Mouse (Mus musculus): ENCODE measurements at regions not wholly inside any gene's neighbourhood (a gene's known extent, or its start where the extent isn't known, plus 50 kb on each side); places are given as distances from the start of the nearest gene placed in this dataset.
A peak's percentile ranks its signal among the peaks of the same experiment; 100 is the strongest.
"Not testable (repeated sequence)": the region's sequence is repeated elsewhere in the genome, so short reads cannot be mapped to it uniquely, and the experiment has no call there.

DNA sequence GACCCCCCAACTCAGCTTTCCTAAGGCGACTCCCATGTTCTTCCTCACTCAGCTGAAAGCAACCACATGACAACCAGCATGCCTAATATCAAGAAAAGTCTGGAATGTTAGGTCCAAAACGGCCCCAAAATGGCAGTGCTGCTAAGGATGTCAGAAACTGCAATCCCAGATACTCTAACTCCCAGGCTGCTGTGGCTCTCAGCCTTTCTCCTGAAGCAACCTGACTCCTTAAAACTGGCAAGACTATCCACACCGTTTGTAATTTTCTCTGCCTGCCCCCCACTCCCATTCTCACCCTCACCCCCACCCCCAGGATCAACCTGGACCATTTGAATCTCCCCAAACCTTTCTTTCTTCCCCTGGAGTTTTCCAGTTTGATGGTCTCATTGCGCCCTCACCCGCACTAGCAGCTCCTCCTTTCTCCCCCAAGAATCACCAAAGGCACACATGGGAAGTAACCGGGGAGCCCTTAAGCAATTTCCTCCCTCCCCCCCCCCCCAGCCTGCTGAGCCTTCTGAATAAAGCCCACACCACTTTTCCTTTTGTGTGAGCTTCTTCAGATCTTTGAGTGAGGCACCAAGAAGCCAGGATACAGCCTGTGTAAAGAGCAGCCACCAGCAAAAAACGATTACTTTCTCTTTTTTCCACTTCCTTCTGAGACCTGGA lies 106.7 kb upstream of the Ipo5 start:
- H3K27me3 ChIP-seq (ENCODE audit: insufficient read depth, low read length): no peaks in the 10 kb centered on the region
- H3K36me3 ChIP-seq (ENCODE audit: insufficient read depth, low read length): no peaks in the 10 kb centered on the region
- TF ChIP-seq NANOG (IDR thresholded peaks at IDR 0.05; ENCODE audit: borderline replicate concordance, low read length) (no peak), POU5F1 (IDR thresholded peaks at IDR 0.05; ENCODE audit: borderline replicate concordance, low read length) (no peak), CTCF (conservative IDR thresholded peaks at IDR 0.05; ENCODE audit: low read length) (no peak)
- peak overlapping the region; percentile 66 for H3K4me3 ChIP-seq (replicated peaks; ENCODE audit: low read length)
- peaks cover 43% of the 10 kb centered on the region for H3K4me1 ChIP-seq (replicated peaks; ENCODE audit: low read depth, low read length)
- H3K9me3 ChIP-seq (ENCODE audit: low read length): peaks cover 11% of the 10 kb centered on the region

DNA sequence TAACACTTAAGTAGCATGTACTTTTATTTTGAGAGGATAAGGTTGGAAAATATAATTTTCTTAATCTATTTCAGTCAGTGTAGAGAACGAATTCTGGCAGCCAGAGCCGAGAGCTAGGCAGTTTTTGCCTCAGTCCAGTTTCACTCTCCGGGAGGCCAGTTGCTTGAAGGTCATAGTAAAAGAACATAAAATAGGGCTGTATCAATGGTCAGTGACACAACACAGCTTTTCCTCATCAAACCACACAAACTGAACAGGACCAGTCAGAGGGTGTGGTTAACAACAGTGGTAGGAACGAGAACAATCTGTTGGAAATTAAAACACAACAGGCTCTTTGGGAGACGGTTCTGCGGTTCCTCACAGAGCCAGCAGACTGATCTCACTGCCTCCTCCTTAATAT lies 105.9 kb upstream of the Ipo5 start:
- peak overlapping the region; percentile 66 for H3K4me3 ChIP-seq (replicated peaks; ENCODE audit: low read length)
- no peaks in the 10 kb centered on the region for H3K27me3 ChIP-seq (ENCODE audit: insufficient read depth, low read length)
- TF ChIP-seq NANOG (IDR thresholded peaks at IDR 0.05; ENCODE audit: borderline replicate concordance, low read length): no peak
- H3K36me3 ChIP-seq (ENCODE audit: insufficient read depth, low read length): no peaks in the 10 kb centered on the region
- peaks cover 47% of the 10 kb centered on the region for H3K4me1 ChIP-seq (replicated peaks; ENCODE audit: low read depth, low read length)
- peaks cover 11% of the 10 kb centered on the region for H3K9me3 ChIP-seq (ENCODE audit: low read length)

DNA sequence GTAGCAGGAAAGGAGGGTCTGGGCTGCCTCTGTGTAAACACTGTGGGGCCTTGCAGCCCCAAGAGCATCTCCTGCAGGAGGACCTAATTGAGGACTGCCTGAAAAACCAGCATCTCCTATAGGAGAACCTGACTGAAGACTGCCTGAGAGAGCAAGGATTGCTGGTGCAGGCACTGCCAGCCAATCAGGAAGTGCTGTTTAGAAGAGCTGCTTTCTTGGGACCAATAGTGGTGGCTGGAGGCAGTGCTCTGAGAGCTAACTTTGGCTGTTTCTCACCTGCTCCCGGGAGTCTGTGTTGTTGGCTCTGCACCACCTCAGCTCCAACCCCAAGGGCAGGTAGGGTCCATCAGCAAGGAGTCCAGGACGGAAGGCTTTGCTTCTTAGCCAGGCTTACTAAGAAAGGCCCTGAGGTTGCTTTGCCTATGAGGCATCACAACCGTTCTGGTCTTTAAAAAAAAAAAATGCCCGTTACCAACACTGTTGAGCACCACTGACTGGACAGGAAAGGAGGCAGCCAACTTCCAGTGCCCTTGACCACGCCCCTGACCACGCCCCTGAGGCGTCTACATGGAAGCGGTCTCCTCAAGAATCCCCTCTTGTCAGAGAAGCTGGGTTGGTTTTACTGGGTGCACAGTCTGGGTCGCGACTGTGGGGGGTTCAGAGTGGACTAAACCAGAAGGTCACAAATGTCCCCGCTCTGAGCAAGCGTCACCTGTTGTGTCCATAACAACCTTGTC lies 105.0 kb upstream of the Ipo5 start:
- peak overlapping the region; percentile 66 for H3K4me3 ChIP-seq (replicated peaks; ENCODE audit: low read length)
- H3K9me3 ChIP-seq (ENCODE audit: low read length): peaks cover 11% of the 10 kb centered on the region
- H3K27me3 ChIP-seq (ENCODE audit: insufficient read depth, low read length); H3K36me3 ChIP-seq (ENCODE audit: insufficient read depth, low read length): not testable (repeated sequence)
- peaks cover 47% of the 10 kb centered on the region for H3K4me1 ChIP-seq (replicated peaks; ENCODE audit: low read depth, low read length)

DNA sequence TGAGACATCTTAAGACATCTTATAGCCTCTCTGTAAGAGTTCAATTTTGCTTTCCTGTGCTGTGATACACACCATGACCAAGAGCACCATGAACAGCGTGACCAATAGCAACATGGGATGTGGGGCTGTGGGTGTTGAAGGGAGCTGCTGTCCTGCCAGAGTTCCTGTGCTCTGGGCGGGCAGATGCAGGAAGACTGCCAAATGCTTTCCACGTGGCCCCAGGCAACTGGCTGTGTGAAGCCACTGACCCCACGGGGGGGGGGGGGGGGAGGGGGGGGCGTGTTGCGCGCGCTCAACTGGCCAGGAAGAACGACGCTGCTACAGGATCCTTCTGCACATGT lies 104.5 kb upstream of the Ipo5 start:
- TF ChIP-seq CTCF (conservative IDR thresholded peaks at IDR 0.05; ENCODE audit: low read length) (no peak), POU5F1 (IDR thresholded peaks at IDR 0.05; ENCODE audit: borderline replicate concordance, low read length) (no peak), NANOG (IDR thresholded peaks at IDR 0.05; ENCODE audit: borderline replicate concordance, low read length) (no peak)
- peak overlapping the region; percentile 66 for H3K4me3 ChIP-seq (replicated peaks; ENCODE audit: low read length)
- no peaks in the 10 kb centered on the region for H3K36me3 ChIP-seq (ENCODE audit: insufficient read depth, low read length)
- peaks cover 11% of the 10 kb centered on the region for H3K9me3 ChIP-seq (ENCODE audit: low read length)
- H3K27me3 ChIP-seq (ENCODE audit: insufficient read depth, low read length): no peaks in the 10 kb centered on the region
- peaks cover 47% of the 10 kb centered on the region for H3K4me1 ChIP-seq (replicated peaks; ENCODE audit: low read depth, low read length)

DNA sequence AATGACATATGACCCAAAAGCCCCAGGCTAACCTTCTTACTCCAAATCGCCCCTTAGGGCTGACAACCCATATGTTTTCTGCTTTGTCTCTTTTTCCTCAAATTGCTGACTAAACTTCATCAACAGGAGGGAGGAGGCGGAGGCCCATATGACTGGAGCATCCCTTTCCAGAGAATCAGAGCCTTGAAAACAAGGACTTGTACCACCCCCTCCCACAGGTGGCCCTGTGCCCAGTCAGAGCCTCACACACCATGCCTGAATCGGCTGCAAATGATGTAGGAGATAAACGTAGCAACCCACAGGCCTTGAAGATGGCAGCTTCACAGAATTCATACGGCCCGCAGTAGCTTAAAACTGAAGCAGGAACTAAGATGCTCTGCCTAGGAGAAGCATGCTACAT lies 101.7 kb upstream of the Ipo5 start:
- TF ChIP-seq NANOG (IDR thresholded peaks at IDR 0.05; ENCODE audit: borderline replicate concordance, low read length): no peak
- TF ChIP-seq CTCF (conservative IDR thresholded peaks at IDR 0.05; ENCODE audit: low read length): no peak
- TF ChIP-seq POU5F1 (IDR thresholded peaks at IDR 0.05; ENCODE audit: borderline replicate concordance, low read length): no peak

DNA sequence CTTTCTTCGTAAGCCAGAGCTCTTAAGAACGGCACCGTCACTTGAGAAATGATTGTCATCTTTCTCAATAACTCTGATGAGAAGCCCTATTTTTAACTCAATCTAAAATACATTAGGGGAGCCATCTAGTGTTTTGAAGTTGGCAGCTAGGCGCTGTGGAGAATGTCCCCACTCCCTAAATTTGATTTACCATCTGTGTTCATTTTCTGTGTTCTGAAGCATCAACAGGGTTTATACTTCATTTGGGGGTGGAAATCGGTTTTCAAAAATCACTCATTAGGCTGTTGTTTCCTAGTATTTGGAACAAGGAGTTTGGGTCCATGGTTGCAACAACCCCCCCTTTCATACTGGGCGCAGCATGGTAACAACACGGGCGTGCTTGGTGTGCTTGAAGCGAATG lies 97.1 kb upstream of the Ipo5 start:
- no peaks in the 10 kb centered on the region for H3K27me3 ChIP-seq (ENCODE audit: insufficient read depth, low read length)
- no peaks in the 10 kb centered on the region for H3K36me3 ChIP-seq (ENCODE audit: insufficient read depth, low read length)
- H3K4me1 ChIP-seq (replicated peaks; ENCODE audit: low read depth, low read length): 0 out of 2 replicates have a peak, but pooled peaks cover 7% of the 10 kb centered on the region
- TF ChIP-seq POU5F1 (IDR thresholded peaks at IDR 0.05; ENCODE audit: borderline replicate concordance, low read length) (no peak), CTCF (conservative IDR thresholded peaks at IDR 0.05; ENCODE audit: low read length) (no peak), NANOG (IDR thresholded peaks at IDR 0.05; ENCODE audit: borderline replicate concordance, low read length) (no peak)
- H3K4me3 ChIP-seq (replicated peaks; ENCODE audit: low read length): no peak overlapping the region
- no peaks in the 10 kb centered on the region for H3K9me3 ChIP-seq (ENCODE audit: low read length)

More for the DNA sequence above, 101.7 kb upstream of the Ipo5 start:
- no peaks in the 10 kb centered on the region for H3K27me3 ChIP-seq (ENCODE audit: insufficient read depth, low read length)
- H3K9me3 ChIP-seq (ENCODE audit: low read length): peaks cover 11% of the 10 kb centered on the region
- no peak overlapping the region for H3K4me3 ChIP-seq (replicated peaks; ENCODE audit: low read length)
- no peaks in the 10 kb centered on the region for H3K36me3 ChIP-seq (ENCODE audit: insufficient read depth, low read length)
- peaks cover 30% of the 10 kb centered on the region for H3K4me1 ChIP-seq (replicated peaks; ENCODE audit: low read depth, low read length)

DNA sequence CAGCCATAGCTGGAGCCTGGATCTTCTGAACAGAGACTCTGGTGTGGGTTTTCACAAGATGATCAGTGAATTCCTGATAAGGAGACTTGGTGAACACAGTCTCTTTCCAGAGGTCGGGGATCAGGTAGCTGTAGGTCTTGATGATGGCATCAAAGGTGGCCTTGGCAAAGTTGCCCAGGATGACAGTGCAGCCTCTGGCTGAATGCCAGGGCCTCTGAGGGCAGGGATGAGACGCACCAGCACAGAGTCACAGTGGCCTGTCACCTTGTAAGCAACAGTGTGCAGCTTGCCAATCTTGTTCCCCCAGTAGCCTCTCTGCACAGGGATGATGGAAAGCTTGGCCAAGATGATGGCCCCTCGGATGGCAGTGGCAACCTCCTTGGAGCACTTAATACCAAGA lies 95.9 kb upstream of the Ipo5 start:
- not testable (repeated sequence) for H3K4me3 ChIP-seq (replicated peaks; ENCODE audit: low read length)

DNA sequence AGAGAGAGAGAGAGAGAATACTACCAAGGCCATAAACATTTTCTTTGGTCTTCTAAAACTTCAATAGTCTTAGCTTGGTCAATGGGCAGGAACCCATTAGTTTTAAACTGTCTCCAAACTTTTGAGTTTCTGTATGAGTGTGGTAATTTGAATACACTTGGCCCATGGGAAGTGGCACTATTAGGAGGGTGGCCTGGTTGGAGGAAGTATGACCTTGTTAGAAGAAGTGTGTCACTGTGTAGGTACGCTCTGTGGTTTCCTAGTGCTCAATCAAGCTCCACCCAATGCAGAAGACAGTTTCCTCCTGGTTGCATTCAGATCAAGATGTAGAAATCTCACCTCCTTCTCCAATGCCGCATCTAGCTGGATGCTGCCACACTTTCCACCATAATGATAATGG lies 94.5 kb upstream of the Ipo5 start:
- H3K27me3 ChIP-seq (ENCODE audit: insufficient read depth, low read length): no peaks in the 10 kb centered on the region
- TF ChIP-seq POU5F1 (IDR thresholded peaks at IDR 0.05; ENCODE audit: borderline replicate concordance, low read length) (no peak), CTCF (conservative IDR thresholded peaks at IDR 0.05; ENCODE audit: low read length) (no peak), NANOG (IDR thresholded peaks at IDR 0.05; ENCODE audit: borderline replicate concordance, low read length) (no peak)
- no peak overlapping the region for H3K4me3 ChIP-seq (replicated peaks; ENCODE audit: low read length)
- peaks cover 6% of the 10 kb centered on the region; the same call in 1 of the 2 replicates for H3K9me3 ChIP-seq (ENCODE audit: low read length)
- no peaks in the 10 kb centered on the region for H3K36me3 ChIP-seq (ENCODE audit: insufficient read depth, low read length)
- 0 out of 2 replicates have a peak, but pooled peaks cover 3% of the 10 kb centered on the region for H3K4me1 ChIP-seq (replicated peaks; ENCODE audit: low read depth, low read length)

More for the DNA sequence above, 95.9 kb upstream of the Ipo5 start:
- H3K4me1 ChIP-seq (replicated peaks; ENCODE audit: low read depth, low read length); H3K9me3 ChIP-seq (ENCODE audit: low read length); H3K36me3 ChIP-seq (ENCODE audit: insufficient read depth, low read length); H3K27me3 ChIP-seq (ENCODE audit: insufficient read depth, low read length): not testable (repeated sequence)

DNA sequence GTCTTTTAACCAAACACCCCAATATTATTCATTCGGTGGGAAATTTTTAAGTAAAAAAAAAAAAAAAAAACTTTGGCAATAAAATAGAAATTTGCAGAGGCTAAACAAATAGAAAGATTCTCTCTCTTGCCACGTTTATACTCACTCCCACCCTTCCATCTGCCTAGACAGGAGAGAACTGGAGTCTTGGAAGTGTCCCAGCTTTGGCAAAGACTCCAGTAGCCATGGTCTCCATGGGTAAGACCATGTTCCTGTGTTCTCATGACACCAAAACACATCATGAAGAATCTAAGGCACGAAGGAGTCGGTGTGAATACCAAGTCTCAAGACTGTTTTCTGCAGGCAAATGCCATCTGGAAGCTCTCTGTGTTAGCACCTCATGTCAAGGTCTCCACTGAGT lies 84.8 kb upstream of the Ipo5 start:
- Histone ChIP-seq H3K4me3 (replicated peaks; ENCODE audit: low read length) (no peak overlapping the region), H3K36me3 (ENCODE audit: insufficient read depth, low read length) (no peaks in the 10 kb centered on the region), H3K27me3 (ENCODE audit: insufficient read depth, low read length) (no peaks in the 10 kb centered on the region), H3K4me1 (replicated peaks; ENCODE audit: low read depth, low read length) (peaks cover 44% of the 10 kb centered on the region), H3K9me3 (ENCODE audit: low read length) (peaks cover 18% of the 10 kb centered on the region)
- no peak for TF ChIP-seq POU5F1 (IDR thresholded peaks at IDR 0.05; ENCODE audit: borderline replicate concordance, low read length)
- no peak for TF ChIP-seq CTCF (conservative IDR thresholded peaks at IDR 0.05; ENCODE audit: low read length)
- TF ChIP-seq NANOG (IDR thresholded peaks at IDR 0.05; ENCODE audit: borderline replicate concordance, low read length): no peak

DNA sequence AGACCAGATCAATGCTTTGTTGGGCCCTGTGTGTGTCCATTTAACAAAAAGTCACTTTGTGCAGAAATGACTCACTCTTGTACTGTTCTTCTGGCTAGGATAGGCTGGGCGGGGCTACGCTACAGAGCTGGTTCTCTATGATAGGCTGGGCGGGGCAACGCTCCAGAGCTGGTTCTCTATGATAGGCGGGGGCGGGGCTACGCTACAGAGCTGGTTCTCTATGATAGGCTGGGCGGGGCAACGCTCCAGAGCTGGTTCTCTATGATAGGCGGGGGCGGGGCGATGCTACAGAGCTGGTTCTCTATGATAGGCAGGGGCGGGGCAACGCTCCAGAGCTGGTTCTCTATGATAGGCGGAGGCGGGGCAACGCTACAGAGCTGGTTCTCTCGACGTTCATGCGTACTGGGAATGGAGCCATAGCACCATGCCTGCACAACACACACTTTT lies 80.6 kb upstream of the Ipo5 start:
- H3K36me3 ChIP-seq (ENCODE audit: insufficient read depth, low read length); H3K4me3 ChIP-seq (replicated peaks; ENCODE audit: low read length); H3K27me3 ChIP-seq (ENCODE audit: insufficient read depth, low read length); H3K9me3 ChIP-seq (ENCODE audit: low read length): not testable (repeated sequence)
- peaks cover 47% of the 10 kb centered on the region for H3K4me1 ChIP-seq (replicated peaks; ENCODE audit: low read depth, low read length)
